Mouse (Mus musculus) heart, postnatal 36 days (tissue): ENCODE data around the gene Ccdc157. TPM values are rescaled to one million over a fixed set of nuclear protein-coding genes. Genes with fewer than 3 reads are reported as not detected.
A peak's percentile ranks its signal among the peaks of the same experiment; 100 is the strongest.
"Not testable (repeated sequence)": the region's sequence is repeated elsewhere in the genome, so short reads cannot be mapped to it uniquely, and the experiment has no call there.

Experiments used
- DNase-seq, 2 experiments: peaks; one replicate each; pipeline ENCODE4 v3.0.0; 2021 to 2022
- intact Hi-C: fragments of 180-260 bp; cut with DNase I; formaldehyde crosslinking; loops from one replicate; pipeline ENCODE4 v1.15.1; 2025
- total RNA-seq, 2 experiments: library from RNA; stranded (reverse); gene quantifications; 2 replicates each; pipeline ENCODE4 v1.2.3; 2021

Ccdc157 gene
- total RNA-seq, 2 experiments from 2014 or later: 5.0 to 5.3 TPM

GRCm38 (mm10) chr11:4134986-4135935, 24.8 kb downstream of the Ccdc157 start, which contains the start of gene Rnf215:
Rnf215 (plus strand) TSS chr11:4135202.
- intact Hi-C loops: loop anchor here (1.0 to 2.0 kb wide), 4 partner anchors 25 to 288 kb away; partner anchors contain the start of genes Ccdc157 and Sf3a1
- DNase-seq: peak; percentile 94 to 95

DNA sequence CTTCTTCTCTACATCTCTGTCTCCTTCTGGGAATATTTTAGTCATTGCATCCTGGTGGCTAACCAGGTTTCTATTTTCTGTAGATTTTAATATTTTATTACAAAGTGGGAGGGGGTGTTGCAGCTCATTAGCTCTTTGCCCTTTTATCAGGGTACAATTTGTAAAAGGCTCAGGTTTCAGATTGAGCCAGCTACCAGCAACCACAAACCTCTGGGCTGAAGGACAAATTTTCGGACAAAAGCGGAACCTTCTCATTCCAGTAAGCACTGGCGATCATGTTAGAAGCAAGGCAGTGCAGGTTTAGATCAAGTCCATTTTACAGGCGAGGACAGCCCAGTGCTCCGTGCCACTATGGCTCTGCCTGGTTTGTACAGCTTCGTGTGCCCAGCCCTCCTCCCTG, 25.7 kb downstream of the Ccdc157 start:
- intact Hi-C loops: loop anchor here (2.0 kb wide), 2 partner anchors 48 to 288 kb away; no protein-coding TSS in a partner anchor
- no peak for DNase-seq

GRCm38 (mm10) chr11:4133450-4133849, 26.6 kb downstream of the Ccdc157 start:
- intact Hi-C loops: no loop called here
- DNase-seq: no peak

GRCm38 (mm10) chr11:4128461-4128860, 31.6 kb downstream of the Ccdc157 start:
- DNase-seq, intact Hi-C loops: not testable (repeated sequence)

DNA sequence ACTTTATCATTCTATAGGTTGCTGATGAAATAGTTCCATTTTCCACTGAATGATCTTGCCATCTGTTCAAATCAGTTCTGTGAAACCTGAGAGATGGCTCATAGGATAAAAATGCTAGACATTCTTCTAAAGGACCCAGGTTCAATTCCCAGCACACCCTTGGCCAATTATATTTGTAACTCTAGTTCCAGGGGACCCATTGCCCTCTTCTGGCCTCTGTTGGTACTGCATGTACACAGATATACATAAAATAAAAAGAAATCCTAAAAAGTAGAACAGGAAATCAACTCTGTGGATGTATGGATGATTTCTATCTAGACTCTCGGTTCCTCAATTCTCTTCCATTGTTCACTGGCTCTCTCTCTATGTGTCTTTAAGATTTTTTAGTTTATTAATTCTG, 33.0 kb downstream of the Ccdc157 start:
- DNase-seq: no peak
- intact Hi-C loops: no loop called here

- intact Hi-C loops: no loop called here
- DNase-seq: no peak
Measured at GRCm38 (mm10) chr11:4123922-4124321, 36.2 kb downstream of the Ccdc157 start.

DNA sequence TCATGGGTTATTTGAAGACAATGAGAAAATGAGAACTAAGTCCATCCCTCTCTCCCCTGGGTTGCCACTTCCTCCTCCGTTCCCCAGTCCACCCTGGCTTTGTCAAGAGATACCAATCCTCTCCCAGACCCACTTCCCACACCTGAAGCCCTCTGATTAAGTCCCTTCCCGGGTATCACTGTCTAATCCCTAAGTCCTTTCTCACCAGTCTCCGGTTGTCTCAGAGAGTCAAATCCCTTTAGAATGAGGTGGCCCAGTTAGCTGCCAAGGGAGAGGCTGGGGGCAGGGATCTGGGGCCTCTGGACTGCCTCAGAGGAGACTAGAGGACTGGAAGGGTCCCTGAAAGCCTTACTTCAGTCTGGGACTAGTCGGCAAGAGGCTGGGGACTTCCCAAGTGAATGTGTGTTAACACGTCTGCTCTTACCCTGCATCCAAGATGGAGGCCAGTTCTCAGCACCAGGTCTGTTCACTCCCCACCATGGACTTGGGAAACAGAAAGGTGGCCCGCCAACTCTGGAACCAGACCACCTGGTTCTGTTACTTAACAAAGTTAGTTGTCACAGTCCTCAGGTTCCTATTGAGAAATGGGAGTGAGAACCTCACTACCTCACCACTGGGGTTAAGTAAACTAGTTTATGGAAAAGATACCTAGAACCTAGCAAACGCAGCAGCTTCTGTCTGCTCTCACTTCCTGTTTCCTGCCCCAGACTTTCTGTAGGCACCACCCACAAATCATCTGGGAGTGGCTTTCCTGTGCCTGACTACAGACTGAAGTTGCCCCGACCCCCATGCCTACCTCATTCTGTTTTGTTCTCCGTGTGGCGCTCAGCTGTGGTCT, 37.1 kb downstream of the Ccdc157 start, which contains the start of gene Sec14l2:
Gene Sec14l2 (minus strand): TSS at position 674 of the 838 bp plus-strand sequence.
- intact Hi-C loops: no loop called here
- no peak for DNase-seq

DNA sequence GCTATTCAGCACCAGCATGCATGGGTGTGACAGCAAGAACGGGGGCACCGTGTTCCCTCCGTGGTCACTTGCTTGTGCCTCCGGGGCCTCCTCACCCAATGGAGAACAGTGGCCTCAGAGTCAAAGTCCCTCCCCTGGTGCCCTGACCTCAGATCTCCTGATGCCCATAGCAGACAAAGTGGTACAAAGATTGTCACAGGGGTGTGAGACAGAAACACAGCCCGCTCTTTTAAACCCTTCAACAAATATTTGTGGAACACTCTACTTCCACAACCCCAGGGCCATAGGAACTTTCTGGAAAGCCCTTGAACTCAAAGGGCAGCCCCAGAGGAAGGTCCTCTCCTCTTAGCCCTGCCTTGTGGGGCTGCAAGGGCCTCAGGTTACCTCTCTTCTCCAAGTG, 37.9 kb downstream of the Ccdc157 start:
- intact Hi-C loops: no loop called here

DNA sequence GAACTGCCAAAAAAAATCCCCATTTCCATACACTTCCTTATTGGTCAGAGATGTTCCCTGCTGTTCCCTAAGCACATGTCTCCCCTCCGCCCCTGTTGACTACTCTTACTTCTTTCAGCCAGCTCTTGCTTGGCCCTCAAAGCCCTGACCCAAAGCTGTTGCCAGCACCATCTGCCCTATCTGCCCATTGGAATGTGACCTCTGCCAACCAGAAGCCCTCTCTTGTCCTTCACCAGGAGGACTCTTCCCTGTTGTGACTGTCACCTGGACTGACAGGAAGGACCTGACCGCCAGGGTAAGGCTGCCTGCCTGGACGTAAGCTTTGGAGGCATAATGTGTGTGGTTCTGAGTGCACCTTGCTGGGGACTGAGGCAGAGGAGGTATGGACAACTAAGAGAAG, 38.4 kb downstream of the Ccdc157 start:
- intact Hi-C loops: no loop called here
- no peak for DNase-seq

More for the DNA sequence above, 37.9 kb downstream of the Ccdc157 start:
- DNase-seq: no peak

GRCm38 (mm10) chr11:4119635-4120034, 40.5 kb downstream of the Ccdc157 start:
- intact Hi-C loops: no loop called here

DNA sequence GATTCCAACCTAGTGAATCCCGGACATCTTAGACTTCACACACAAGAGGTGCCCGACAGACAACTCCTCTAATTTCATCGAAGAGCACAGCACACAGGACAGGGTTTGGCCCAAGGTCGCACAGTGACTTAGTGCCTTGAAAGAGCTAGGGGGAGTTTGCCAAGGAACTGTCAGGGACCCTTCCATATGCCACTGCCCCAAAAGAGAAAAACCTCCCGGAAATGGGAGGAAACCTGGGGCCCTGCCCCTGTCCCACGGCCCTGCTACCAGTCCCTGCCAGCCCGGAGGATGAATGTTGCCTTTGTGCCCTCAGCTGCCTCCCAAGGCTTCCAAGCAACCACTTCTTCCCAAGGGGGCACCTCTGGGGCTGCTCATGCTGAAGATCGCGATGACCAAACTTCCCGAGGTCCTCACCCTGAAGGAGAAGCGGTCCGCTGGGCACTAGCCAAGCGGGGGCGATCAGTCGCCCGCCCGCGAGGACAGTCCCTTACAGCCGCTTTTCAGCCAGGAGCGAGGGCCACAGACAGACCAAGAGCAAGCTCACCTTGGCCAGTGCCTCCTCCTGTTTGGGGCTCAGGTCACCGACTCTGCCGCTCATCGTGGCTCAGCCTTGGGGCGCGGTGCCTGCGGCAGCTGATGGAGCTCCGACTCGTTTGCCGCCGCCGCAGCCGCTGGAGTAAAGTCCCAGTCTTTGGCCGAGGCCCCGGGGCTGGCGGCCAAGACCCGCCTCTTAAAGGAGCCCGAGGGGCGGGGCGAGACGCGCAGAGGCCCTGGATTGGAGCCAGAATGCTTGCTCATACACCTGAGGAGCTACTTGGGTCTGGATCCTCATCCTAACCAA, 41.8 kb downstream of the Ccdc157 start:
- intact Hi-C loops: no loop called here
- DNase-seq: peak; percentile 67 to 72

More at GRCm38 (mm10) chr11:4119635-4120034, 40.5 kb downstream of the Ccdc157 start:
- no peak for DNase-seq

GRCm38 (mm10) chr11:4117372-4118071, 42.6 kb downstream of the Ccdc157 start:
- intact Hi-C loops: no loop called here
- DNase-seq: no peak

- intact Hi-C loops: no loop called here
- no peak for DNase-seq
Measured at GRCm38 (mm10) chr11:4116458-4117141, 43.5 kb downstream of the Ccdc157 start.

GRCm38 (mm10) chr11:4115407-4115806, 44.7 kb downstream of the Ccdc157 start:
- no peak for DNase-seq
- intact Hi-C loops: no loop called here

DNA sequence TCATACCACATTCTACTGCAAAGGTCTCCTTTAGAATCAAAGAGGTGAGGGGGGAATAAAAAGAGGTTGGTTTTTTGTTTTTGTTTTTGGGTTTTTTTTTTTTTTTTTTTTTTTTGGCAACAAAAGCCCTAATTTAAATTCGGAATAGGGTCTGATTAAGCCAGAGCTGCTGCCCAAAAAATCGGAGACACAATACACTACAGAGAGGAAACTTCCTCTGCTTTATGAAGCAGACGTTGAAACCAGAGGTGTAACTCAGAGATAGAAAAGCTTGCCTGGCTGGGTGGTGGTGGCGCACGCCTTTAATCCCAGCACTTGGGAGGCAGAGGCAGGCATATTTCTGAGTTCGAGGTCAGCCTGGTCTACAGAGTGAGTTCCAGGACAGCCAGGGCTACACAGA, 45.6 kb downstream of the Ccdc157 start:
- intact Hi-C loops: loop anchor here (5.0 kb wide), 1 partner anchor 753 kb away; no protein-coding TSS in a partner anchor
- DNase-seq: not testable (repeated sequence)

- intact Hi-C loops: loop anchor here (5.0 kb wide), 1 partner anchor 753 kb away; no protein-coding TSS in a partner anchor
- no peak for DNase-seq
Measured at GRCm38 (mm10) chr11:4113970-4114369, 46.1 kb downstream of the Ccdc157 start.

DNA sequence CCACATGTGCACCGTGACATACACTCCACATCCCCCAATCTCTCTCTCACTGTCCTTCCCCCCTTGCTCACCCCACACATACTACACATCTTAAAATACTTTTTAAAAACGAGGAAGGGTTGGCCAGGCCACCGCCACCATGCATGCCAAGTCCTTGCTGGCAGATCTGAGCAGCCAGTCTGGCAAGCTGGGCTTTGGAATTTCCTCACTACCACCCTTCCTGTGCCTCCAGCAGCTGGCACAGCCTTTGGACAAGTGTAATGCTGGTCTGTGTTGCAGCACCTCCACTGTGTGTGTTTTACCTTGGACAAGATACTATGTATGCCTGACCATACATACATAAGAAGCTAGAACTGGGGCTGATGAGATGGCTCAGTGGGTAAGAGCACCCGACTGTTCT, 46.6 kb downstream of the Ccdc157 start:
- DNase-seq: no peak

GRCm38 (mm10) chr11:4112861-4113260, 47.2 kb downstream of the Ccdc157 start:
- intact Hi-C loops: loop anchor here (5.0 kb wide), 1 partner anchor 754 kb away; no protein-coding TSS in a partner anchor
- DNase-seq: no peak

More for the DNA sequence above, 46.6 kb downstream of the Ccdc157 start:
- intact Hi-C loops: loop anchor here (5.0 kb wide), 1 partner anchor 754 kb away; no protein-coding TSS in a partner anchor
